Mouse (Mus musculus): ENCODE data around the gene Slc3a1.

- no peak for TF ChIP-seq CTCF (conservative IDR thresholded peaks at IDR 0.05; ENCODE audit: insufficient read depth, insufficient read length, low read depth, low read length)
- no peak for TF ChIP-seq POLR2A (IDR thresholded peaks at IDR 0.05; ENCODE audit: low read depth, low read length)
Measured at GRCm38 (mm10) chr17:84987834-84988410, 40.3 kb upstream of the Slc3a1 start.

Data from kidney, adult 2 months (tissue).